Mouse (Mus musculus): Measurements from ENCODE around the gene Cntnap1. TPM values are rescaled to one million over a fixed set of nuclear protein-coding genes. Genes with fewer than 3 reads are reported as not detected.
"Not testable (repeated sequence)": the region's sequence is repeated elsewhere in the genome, so short reads cannot be mapped to it uniquely, and the experiment has no call there.

Gene Cntnap1
- total RNA-seq (2021): 1 to 10 TPM; 1.5 to 1.6 TPM

GRCm38 (mm10) chr11:101170354-101170810, at the start of gene Cntnap1:
TSS of gene Cntnap1 (plus strand) at chr11:101170523.
- peak; percentile 77 for DNase-seq

DNA sequence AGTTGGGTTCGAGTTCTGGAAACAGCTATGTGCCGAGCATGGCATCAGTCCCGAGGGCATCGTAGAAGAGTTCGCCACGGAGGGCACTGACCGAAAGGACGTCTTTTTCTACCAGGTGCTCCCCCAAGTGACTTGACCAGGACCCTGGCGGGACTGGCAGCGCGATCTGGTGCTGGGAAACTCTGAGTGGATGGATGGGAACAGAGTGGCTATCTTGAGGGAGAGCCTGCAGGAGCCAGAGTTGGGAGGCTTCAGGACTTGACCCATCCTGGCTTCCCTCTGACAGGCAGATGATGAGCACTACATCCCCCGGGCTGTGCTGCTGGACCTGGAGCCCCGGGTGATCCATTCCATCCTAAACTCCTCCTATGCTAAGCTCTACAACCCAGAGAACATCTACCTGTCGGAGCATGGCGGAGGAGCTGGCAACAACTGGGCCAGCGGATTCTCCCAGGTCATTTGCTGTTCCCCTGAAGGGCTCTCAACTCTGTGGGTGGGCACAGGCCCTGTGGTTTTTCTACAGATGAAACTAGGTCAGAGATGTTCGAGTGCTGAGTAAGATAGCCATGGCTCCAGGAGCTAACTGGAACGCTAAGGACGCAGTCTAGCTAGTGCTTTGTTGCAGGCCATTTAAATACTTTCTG, 49.7 kb upstream of the Cntnap1 start:
- DNase-seq: no peak

DNA sequence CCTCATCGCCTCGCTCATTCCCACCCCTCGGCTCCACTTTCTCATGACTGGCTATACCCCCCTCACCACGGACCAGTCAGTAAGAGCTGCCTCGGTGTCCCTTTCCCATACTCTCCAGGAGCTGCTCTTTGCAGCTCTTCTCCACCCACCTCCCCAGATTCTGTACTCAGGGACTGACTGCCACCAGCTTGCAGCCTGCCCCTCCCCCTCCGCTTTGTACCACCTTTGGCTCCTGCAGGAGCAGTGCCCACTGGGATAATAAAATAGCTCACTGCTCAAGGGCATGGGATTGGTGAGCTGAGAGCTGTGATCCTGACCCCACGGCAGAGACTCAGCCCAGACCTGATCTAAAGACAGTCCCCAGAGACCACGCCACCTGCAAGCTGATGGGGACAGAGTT, 45.8 kb upstream of the Cntnap1 start:
- not testable (repeated sequence) for DNase-seq

GRCm38 (mm10) chr11:101125008-101125407, 45.3 kb upstream of the Cntnap1 start:
- not testable (repeated sequence) for DNase-seq

DNA sequence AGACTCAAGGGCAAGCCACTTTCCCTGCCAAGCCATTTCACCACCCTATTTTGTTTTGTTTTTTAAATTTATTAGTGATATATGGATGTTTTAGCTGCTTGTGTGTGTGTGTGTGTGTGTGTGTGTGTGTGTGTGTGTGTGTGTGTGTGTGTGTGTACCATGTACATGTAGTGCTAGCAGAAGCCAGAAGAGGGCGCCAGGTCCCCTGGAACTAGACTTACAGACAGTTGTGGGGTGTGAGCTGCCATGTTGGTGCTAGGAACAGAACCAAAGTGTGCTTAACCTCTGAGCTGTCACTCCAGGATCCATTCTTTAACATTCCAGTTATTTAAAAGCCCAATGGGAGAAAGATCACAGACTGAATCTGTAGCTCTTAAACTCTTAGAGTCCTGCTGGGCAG, 43.2 kb upstream of the Cntnap1 start:
- DNase-seq: peak; percentile 31

DNA sequence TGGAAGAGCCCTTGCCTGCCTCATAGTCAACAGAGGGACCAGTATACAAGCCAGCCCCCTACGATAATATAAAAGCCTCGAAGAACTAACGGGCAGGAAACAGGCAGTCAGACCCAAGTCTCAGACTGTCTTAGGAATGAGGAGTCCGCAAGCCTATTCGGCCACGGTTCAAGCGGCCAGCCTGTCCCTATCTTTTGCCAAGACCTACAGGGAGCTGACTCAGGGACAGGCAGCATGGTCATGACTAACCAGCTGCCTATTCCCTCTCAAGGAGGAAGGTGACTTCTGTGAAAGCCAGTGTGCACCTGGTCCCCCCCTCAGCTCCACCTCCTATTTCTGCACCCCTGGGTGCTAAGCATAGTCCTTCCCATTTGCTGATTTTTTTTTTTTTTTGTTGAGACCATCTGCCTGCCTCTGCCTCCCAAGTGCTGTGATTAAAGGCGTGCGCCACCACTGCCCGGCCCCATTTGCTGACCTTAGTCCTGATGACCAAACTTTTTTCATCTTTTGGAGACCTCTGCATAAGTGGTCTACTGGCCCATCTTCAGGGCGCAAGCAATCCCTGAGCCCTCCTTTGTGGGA, 41.2 kb upstream of the Cntnap1 start:
- DNase-seq: no peak

DNA sequence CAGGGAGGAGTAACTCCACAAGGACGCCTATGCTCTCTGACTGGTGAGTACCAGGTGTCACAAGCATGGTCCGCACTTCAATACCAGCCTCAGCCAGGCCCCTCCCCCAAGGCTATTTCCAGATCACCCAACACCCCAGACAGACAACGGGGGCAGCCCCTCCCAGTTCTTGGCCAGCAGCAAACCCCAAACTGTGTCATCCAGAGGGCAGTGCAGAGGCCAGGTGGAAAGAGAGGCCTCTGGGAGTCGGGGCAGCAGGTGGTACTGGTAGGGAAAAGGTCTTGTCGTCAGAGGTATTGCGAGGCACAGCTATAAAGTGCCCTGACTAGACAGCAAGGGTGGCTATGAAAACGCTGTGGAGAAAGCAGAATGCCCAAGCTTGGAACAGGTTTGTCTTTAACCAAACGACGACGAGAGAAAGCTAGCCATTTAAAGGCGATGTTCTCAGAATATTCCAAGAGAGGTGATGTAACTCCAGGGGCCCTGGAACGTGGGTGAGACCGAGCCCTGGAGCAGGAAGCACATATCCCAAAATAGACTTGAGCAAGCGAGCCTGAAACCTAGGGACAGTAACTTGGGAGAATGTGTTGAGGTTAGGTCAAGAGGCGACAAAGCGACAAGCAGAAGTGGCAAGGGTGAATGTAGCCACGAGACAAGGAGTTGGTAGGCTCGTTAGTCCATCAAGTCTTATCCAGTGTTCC, 40.1 kb upstream of the Cntnap1 start:
- DNase-seq: peak; percentile 84

DNA sequence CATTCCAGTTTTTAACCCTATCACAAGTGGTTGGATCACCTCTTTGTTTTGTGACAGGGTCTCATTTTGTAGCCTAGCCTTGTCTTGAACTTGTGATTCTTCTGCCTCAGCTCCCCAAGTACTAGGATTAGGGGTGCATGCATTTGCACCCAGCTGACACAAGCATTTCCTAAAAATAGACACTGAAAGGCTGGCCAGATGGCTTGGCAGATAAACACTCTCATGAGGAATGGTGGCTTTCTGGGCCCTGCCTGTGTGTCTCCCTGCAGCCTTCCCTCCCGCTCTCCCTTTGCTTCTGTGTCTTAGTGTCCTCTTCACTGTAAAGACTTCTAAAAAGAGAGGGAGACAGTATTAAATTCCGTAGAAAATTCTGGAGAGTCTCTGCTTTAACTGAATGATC, 39.1 kb upstream of the Cntnap1 start:
- no peak for DNase-seq

GRCm38 (mm10) chr11:101131701-101132100, 38.6 kb upstream of the Cntnap1 start:
- DNase-seq: peak; percentile 53

DNA sequence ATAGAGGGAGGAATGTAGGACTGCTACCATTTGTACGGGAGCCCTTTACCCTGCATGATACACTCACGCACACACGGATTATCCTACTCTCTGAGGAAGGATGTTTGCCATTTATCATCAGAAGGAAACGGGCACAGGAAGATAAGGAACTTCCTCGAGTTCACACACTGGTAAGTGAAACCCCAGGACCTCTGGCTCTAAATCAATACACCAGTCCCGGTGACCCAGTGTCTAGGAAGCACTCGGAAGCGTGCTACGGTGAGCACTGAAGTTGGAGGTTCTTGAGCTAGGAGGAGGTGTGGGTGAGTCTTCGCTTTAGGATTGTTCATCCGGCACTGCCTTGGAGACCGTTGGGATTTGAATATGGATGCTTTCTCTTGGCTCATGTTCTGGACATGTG, 37.3 kb upstream of the Cntnap1 start:
- DNase-seq: no peak

DNA sequence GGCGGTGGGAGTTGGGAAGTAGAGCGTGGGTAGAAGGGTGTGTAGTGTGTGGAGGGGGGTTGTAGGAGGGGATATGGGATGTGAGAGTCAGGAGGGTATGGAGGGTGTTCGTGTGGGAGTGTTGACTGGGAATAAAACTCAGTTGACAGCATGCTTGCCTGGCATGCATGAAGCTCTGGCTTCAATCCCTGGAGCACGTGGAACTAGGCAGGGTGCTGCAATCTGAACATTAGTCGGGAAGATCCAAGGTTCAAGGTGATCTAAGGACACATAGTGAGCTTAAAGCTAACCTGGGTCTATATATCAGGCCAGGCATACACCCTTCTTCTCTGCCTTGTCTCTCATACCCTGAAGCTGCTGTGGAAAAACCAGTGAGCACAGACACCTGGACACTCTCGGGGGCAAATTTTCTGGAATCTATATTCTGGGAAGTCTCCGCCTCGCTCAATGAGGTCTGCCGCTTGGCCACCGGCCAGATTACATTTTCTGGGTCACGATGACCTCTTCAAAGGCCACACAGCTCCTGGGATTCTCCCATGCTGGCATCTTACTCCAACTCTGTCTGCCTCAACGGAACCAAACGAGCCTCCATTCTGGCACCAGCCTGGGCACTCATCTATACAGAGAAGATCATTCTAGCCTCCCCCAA, 36.0 kb upstream of the Cntnap1 start:
- peak; percentile 49 for DNase-seq

GRCm38 (mm10) chr11:101137000-101137399, 33.3 kb upstream of the Cntnap1 start:
- DNase-seq: no peak

- peak; percentile 46 for DNase-seq
Observed at GRCm38 (mm10) chr11:101138536-101139181, 31.7 kb upstream of the Cntnap1 start.

- peak; percentile 63 for DNase-seq
Observed at GRCm38 (mm10) chr11:101140164-101140819, 30.0 kb upstream of the Cntnap1 start.

DNA sequence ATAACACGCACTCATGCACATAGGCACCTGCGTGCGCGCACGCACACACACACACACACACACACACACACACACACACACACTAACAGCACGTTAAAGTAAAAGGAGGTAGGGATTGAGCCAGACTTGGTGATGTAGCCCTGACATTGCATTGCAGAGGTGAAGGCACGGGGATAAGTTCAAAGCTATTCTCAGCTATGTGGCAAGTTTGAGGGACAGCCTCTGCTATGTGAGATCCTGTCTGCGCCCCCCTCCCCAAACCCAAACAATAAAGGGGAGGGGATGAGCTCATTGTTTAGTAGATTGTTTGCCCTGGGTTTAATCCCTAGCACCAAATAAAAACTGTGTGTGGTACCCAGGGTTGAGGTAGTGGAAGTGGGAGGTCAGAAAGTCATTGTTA, 29.2 kb upstream of the Cntnap1 start:
- DNase-seq: no peak

GRCm38 (mm10) chr11:101142215-101142967, 27.9 kb upstream of the Cntnap1 start:
- no peak for DNase-seq

GRCm38 (mm10) chr11:101143338-101144225, 26.7 kb upstream of the Cntnap1 start:
- no peak for DNase-seq

DNA sequence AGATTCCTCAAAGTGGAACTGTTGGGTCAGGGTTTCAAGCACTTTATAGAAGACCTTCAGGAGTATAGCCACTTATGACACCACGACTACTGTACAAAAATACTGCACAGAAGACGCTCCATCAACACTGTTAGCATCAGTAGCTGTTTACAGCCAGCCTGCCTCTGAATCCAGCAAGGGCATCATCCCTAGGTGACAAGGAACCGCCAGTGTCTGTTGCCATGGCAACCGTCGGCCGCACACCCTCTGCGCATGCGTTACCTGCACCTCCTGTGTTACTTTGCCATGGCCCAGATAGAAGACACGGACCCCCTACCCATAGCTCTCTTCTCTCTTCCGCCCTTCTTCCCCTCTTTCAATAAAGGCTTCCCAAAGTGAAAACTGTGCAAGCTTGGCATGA, 23.9 kb upstream of the Cntnap1 start:
- DNase-seq: no peak

DNA sequence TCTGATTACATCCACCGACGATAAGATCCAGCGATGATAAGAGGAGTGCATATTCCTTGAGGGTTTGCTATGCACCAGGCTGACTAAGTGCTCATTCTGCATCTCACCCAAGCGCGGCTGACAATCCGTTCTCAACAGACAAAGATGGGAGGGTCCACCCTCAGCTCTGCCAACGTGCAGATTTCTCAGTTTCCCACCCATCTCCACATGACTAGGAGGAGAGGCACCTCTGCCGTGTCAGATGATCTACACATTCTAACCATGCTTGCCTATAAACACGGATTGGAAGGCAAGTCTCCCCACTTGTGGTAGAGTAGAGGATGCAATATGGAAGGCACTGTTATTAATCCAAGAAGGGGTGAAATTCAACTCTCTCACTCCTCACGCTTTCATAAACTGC, 21.6 kb upstream of the Cntnap1 start:
- DNase-seq: no peak

All from heart, postnatal 4 days (tissue).